Mouse (Mus musculus): ENCODE measurements at regions not wholly inside any gene's neighbourhood (a gene's known extent, or its start where the extent isn't known, plus 50 kb on each side); places are given as distances from the start of the nearest gene placed in this dataset.

- Histone ChIP-seq H3K9me3 (ENCODE audit: control insufficient read depth, low read length) (no peaks in the 10 kb centered on the region), H3K27me3 (replicated peaks; ENCODE audit: control insufficient read depth, insufficient read depth, low read length) (no peaks in the 10 kb centered on the region), H3K36me3 (ENCODE audit: control insufficient read depth, insufficient read depth, low read length) (no peaks in the 10 kb centered on the region), H3K27ac (replicated peaks; ENCODE audit: low read depth, low read length) (no peak overlapping the region), H3K4me2 (ENCODE audit: low read depth, low read length) (no peak overlapping the region), H3K9ac (ENCODE audit: low read depth, low read length) (no peak overlapping the region), H3K4me1 (ENCODE audit: control insufficient read depth, insufficient read depth, low read length) (no peaks in the 10 kb centered on the region), H3K4me3 (ENCODE audit: low read depth, low read length) (no peak overlapping the region)
- DNase-seq (ENCODE audit: low spot score) (no peak), ATAC-seq (ENCODE audit: low read depth) (no peak)
- WGBS: 70% methylated on average over 2 of the region's 2 CpGs
Observed at GRCm38 (mm10) chr10:9992798-9993197, 91.9 kb upstream of the Stxbp5 start.

GRCm38 (mm10) chr10:9985407-9985806 is 84.5 kb upstream of the Stxbp5 start:
- Histone ChIP-seq H3K27ac (replicated peaks; ENCODE audit: low read depth, low read length) (no peak overlapping the region), H3K9me3 (ENCODE audit: control insufficient read depth, low read length) (no peaks in the 10 kb centered on the region), H3K36me3 (ENCODE audit: control insufficient read depth, insufficient read depth, low read length) (no peaks in the 10 kb centered on the region), H3K4me2 (ENCODE audit: low read depth, low read length) (no peak overlapping the region), H3K4me3 (ENCODE audit: low read depth, low read length) (no peak overlapping the region), H3K4me1 (ENCODE audit: control insufficient read depth, insufficient read depth, low read length) (no peaks in the 10 kb centered on the region), H3K9ac (ENCODE audit: low read depth, low read length) (no peak overlapping the region), H3K27me3 (replicated peaks; ENCODE audit: control insufficient read depth, insufficient read depth, low read length) (no peaks in the 10 kb centered on the region)
- WGBS: 88% methylated on average over 5 of the region's 5 CpGs
- DNase-seq (ENCODE audit: low spot score) (no peak), ATAC-seq (ENCODE audit: low read depth) (no peak)

- Histone ChIP-seq H3K36me3 (ENCODE audit: control insufficient read depth, insufficient read depth, low read length) (no peaks in the 10 kb centered on the region), H3K9me3 (ENCODE audit: control insufficient read depth, low read length) (no peaks in the 10 kb centered on the region), H3K4me2 (ENCODE audit: low read depth, low read length) (no peak overlapping the region), H3K27me3 (replicated peaks; ENCODE audit: control insufficient read depth, insufficient read depth, low read length) (no peaks in the 10 kb centered on the region), H3K9ac (ENCODE audit: low read depth, low read length) (no peak overlapping the region), H3K27ac (replicated peaks; ENCODE audit: low read depth, low read length) (no peak overlapping the region), H3K4me3 (ENCODE audit: low read depth, low read length) (no peak overlapping the region), H3K4me1 (ENCODE audit: control insufficient read depth, insufficient read depth, low read length) (no peaks in the 10 kb centered on the region)
- no peak for ATAC-seq (ENCODE audit: low read depth)
- no peak for DNase-seq (ENCODE audit: low spot score)
- 41% methylated on average over 3 of the region's 3 CpGs for WGBS
Observed at GRCm38 (mm10) chr10:9976424-9976823, 75.5 kb upstream of the Stxbp5 start.

All from embryonic facial prominence, embryonic 14.5 days (tissue).